Mouse (Mus musculus): ENCODE measurements around the gene Egfl6. TPM values are rescaled to one million over a fixed set of nuclear protein-coding genes. Genes with fewer than 3 reads are reported as not detected.

The Egfl6 gene
- 0.03 TPM in 1 of 2 replicates, not detected in the other for polyA plus RNA-seq (2012; rRNA removed)

DNA sequence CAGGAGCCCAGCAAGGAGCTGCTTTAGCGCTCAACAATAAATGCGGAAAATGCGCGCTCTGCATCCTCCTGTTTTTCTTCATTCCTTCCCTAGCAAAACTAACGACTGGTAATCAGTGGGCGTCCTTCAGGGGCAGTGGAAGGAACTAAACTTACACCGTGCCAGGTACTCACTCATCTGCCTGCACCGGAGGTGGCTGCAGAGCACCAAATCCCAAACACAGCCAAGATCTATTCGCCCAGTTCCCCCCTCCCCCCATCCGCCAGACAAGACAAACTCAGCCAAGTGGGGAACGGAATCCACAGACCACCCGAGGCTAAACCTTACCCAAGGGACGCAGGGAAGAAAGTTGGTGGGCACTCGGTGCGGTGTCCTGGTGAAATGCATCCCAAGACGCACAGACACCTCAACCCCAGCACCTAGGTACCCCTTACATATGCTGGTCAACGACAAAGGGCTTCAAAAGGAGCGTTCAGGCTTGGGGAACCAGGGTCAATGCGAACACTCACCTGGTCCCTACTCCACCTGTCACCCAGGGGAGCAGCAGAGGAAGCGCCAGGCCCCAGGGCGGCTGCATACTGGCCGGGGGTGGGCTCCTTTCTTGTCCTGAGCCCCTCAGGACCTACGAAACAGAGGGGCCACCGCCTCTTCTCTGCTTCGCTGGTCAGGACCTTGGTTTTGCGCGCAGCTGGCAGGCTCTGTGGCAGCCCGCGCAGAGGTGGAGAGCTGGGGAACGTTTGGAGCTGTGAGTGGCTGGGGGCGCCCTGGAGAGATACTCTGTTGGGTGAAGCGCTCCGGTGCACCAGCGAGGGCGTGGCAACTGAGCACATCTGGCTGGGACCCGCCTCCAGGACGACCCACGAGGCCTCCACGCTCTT is at the start of gene Egfl6:
Gene Egfl6 (minus strand): TSS at position 774 of the 878 bp plus-strand sequence.

DNA sequence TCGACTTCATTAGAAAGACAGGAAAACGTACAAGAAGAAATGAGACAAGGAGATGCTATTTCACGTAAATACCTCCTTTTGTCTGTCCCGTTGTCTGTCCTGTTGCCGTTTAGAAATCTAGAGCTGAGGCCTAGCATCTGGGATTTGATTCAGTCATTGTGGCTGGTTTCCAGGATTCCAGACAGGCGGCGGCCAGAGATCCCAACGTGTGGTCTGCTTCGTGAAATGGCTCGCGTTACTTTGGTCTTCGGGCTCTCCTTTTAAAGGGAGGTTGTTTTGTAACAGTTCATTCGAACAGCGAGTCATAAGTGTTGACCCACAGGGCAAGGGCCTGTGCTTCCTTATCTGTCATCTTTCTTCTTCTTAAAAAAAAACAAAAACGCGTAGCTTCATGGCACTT is 67.2 kb downstream of the Egfl6 start, which contains the start of gene Tceanc:
Gene Tceanc (minus strand): TSS at position 223 of the 400 bp plus-strand sequence.

DNA sequence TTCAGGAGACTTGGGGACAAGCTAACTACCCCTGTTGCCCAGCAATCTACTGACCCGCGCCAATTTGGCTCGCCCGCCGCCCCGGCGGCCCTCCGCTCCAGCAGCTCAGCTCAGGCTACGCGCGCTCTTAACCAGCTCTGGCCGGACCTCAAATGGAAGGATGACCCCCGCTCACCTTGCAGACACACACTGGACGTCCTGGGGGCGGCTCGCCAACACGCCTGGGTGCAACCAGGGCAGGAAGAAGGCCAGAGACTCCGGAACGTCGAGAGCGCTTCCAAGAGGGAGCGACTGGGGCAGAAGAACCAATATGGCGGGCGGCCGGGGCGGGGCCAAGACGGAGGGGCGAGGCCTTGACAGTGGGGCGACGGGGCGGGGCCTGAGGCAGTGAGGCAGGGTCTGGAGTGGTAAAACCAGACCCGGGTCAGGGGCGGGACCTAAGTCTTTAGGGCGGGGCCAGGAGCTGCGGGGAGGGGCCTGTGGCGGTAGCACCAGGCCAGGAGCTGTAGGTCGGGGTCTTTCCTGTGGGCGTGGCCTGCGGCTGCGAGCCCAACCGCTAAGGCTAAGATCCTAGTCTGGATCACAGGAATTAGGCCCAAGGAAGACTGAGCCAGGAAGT is 106.0 kb downstream of the Egfl6 start, which contains the start of gene Rab9:
Gene Rab9 (minus strand): TSS at position 503 of the 619 bp plus-strand sequence.

Other genes with a start within 250 kb of the Egfl6 start
- 0.89 and 1.1 TPM in 2 replicates for gene Trappc2, start 145.1 kb downstream of the Egfl6 start, polyA plus RNA-seq (2012; rRNA removed)
- gene Ofd1, start 145.0 kb downstream of the Egfl6 start, polyA plus RNA-seq (2012; rRNA removed) = 0.56 and 0.64 TPM in 2 replicates
- 2.0 and 2.8 TPM in 2 replicates for gene Rab9, start 105.9 kb downstream of the Egfl6 start, polyA plus RNA-seq (2012; rRNA removed)
- gene Tceanc, start 67.2 kb downstream of the Egfl6 start, polyA plus RNA-seq (2012; rRNA removed) = 0.54 and 0.62 TPM in 2 replicates